Mouse (Mus musculus) erythroblast, embryonic 14.5 days (primary cell): ENCODE results near the gene Tatdn3. TPM values are rescaled to one million over a fixed set of nuclear protein-coding genes. Genes with fewer than 3 reads are reported as not detected.
"Not testable (repeated sequence)": the region's sequence is repeated elsewhere in the genome, so short reads cannot be mapped to it uniquely, and the experiment has no call there.

Experiments
- H3K27me3 ChIP-seq: 2 replicates; pipeline ENCODE4 v1.6.1; 2012; ENCODE audit warnings: inconsistent platforms; ENCODE audit not compliant: control insufficient read depth
- H3K36me3 ChIP-seq: 2 replicates; pipeline ENCODE4 v1.6.1; 2012; ENCODE audit warnings: mild to moderate bottlenecking, inconsistent platforms; ENCODE audit not compliant: control insufficient read depth
- H3K4me1 ChIP-seq: 2 replicates; pipeline ENCODE4 v1.6.1; 2012; ENCODE audit warnings: inconsistent platforms; ENCODE audit not compliant: control insufficient read depth
- H3K4me3 ChIP-seq: replicated peaks from 2 replicates; pipeline ENCODE3; 2012; ENCODE audit warnings: moderate library complexity, mild to moderate bottlenecking, inconsistent platforms
- H3K9me3 ChIP-seq: 2 replicates; pipeline ENCODE4 v1.6.1; 2012; ENCODE audit warnings: low read length, inconsistent platforms, mixed read lengths; ENCODE audit not compliant: control insufficient read depth
- GATA1 ChIP-seq: IDR thresholded peaks from 2 replicates; pipeline ENCODE4 v1.6.1; 2012; ENCODE audit warnings: low read length, inconsistent platforms, mixed read lengths
- TAL1 ChIP-seq: IDR thresholded peaks from 3 replicates; pipeline ENCODE4 v1.6.1; 2012; ENCODE audit warnings: low read length, inconsistent platforms, mixed read lengths
- polyA plus RNA-seq: library from polyadenylated mRNA; stranded (reverse); fragments of >175 nt; gene quantifications from 2 replicates; pipeline ENCODE4 v1.2.3, GENCODE M21; 2012

The Tatdn3 gene
- polyA plus RNA-seq, 1 experiment, result 0.04 TPM

DNA sequence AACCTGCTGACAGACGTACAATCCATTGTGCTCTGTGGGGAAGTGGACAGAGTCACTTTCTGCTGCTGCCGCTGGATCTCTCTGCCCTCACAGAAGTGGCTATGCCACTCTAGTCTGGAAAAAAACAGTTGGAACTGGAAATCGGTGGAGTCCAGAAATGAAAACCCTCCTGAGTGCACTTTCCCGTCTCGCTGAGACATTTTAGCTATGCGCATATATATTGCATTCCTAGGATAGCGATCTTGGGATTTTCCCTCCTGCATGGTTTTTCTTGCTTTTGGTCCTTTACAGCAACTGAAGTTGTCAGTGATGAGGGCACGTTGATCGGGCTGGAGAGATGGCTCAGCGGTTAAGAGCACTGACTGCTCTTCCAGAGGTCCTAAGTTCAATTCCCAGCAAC lies 32.5 kb downstream of the Tatdn3 start:
- H3K27me3 ChIP-seq, result peaks cover 3% of the 10 kb centered on the region; the same call in 1 of the 2 replicates
- H3K4me3 ChIP-seq, result no peak overlapping the region
- H3K36me3 ChIP-seq, result no peaks in the 10 kb centered on the region
- TF ChIP-seq TAL1, result no peak
- TF ChIP-seq GATA1, result no peak
- no peaks in the 10 kb centered on the region for H3K9me3 ChIP-seq
- H3K4me1 ChIP-seq, result peaks cover 19% of the 10 kb centered on the region

DNA sequence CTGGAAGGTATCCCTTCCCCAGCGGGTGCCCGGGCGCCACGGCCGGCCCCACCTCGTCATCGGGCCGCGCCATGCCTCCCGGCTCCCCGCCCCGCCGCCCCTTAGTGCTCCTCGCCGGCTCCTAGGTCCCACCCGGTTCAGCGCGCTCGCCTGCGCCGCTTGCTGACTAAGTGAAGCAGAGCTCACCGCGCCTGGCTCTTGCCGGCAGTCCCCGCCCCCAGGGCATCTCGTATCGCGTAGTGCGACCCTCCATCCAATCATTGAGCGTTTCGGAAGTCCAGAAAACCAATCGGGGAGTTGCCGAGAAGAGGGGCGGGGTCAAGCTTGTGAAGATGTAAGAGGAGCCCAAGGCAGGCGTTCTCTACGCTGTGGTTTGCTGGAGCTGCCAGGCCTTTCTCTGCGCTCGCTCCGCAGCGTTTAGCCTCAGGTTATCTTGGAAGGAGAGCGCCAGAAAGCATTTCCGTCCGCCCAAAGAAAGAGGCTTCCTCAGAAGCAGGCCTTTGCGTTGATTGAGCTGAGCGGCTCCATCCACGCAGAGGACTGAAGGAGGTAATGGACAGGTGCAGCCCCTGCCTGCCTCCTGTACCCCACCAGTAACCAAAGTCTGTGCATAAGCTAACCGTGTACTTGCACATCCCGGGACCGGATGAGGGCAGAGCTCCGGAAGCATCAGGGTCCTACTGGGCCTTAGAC lies 36.6 kb downstream of the Tatdn3 start, which contains the start of gene Flvcr1:
TSS of gene Flvcr1 (minus strand) at position 138 of the 693 bp plus-strand sequence.
- H3K4me3 ChIP-seq, result peak within 1 kb of the TSS; percentile 91
- H3K4me1 ChIP-seq, result peaks cover 27% of the 10 kb centered on the region
- H3K27me3 ChIP-seq, result no peaks in the 10 kb centered on the region
- peaks cover 8% of the 10 kb centered on the region for H3K36me3 ChIP-seq
- no peak for TF ChIP-seq GATA1
- TF ChIP-seq TAL1, result no peak
- H3K9me3 ChIP-seq, result no peaks in the 10 kb centered on the region

DNA sequence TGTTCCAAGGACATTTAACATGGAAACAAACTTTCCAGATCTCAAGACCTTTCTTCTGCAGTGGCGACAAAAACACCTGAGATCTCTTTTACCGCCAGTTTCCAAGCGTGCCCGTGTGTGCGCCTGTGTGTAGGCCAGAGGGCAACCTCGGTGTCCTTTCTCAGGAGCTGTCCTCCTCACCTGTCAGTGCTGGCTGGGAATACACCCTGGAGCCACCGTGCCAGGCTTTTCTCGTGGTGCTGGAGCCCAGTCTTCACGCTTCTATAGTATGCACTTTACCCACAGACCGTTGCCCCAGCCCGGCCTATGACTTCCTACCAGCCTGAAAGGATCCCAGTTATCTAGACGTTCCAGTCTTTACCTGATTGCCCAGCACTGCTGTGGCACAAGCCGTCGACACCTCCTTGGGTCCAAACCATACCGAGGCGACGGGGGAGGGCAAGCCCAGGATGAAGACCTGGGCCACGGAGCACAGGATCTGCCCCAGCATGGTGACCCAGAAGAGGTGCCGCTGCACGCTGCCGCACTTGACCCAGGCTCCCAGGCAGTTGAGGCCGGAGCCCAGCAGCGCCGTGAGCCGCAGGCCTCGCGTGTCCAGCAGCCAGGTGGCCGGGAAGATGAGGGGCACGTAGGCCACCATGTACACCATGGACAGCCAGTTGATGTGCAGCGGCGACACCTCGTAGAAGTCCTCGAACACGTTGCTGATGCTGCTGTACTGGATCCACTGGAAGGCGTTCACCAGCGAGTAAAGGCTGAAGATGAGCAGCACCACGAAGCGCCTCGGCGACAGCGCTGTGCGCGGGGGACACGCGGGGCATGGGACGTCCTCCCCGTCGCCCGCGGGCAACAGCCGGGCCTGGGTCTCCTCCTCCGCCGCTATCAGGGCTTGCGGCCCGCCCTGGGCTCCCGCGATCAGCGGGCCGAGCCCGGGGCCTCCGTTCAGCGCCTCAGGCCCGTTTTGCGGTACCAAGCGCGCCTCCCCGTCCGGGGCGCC lies 37.4 kb downstream of the Tatdn3 start:
- Histone ChIP-seq H3K4me3 (peak overlapping the region; percentile 91), H3K4me1 (peaks cover 27% of the 10 kb centered on the region), H3K36me3 (peaks cover 10% of the 10 kb centered on the region), H3K27me3 (no peaks in the 10 kb centered on the region), H3K9me3 (no peaks in the 10 kb centered on the region)
- no peak for TF ChIP-seq GATA1
- TF ChIP-seq TAL1, result no peak

DNA sequence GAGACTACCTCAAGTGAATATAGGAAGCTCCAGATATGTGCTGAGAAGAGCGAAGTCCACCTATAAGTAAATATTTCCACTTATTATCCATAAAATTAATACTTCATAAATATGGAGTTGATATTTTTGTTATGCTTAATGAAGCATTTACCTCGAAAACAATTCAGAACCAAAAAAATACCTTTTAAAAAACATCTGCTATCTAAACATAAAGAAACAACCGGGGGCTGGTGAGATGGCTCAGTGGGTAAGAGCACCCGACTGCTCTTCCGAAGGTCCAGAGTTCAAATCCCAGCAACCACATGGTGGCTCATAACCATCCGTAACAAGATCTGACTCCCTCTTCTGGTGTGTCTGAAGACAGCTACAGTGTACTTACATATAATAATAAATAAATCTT lies 38.9 kb downstream of the Tatdn3 start:
- Histone ChIP-seq H3K4me1 (peaks cover 27% of the 10 kb centered on the region), H3K36me3 (peaks cover 13% of the 10 kb centered on the region)
- not testable (repeated sequence) for H3K27me3 ChIP-seq, H3K9me3 ChIP-seq, H3K4me3 ChIP-seq

DNA sequence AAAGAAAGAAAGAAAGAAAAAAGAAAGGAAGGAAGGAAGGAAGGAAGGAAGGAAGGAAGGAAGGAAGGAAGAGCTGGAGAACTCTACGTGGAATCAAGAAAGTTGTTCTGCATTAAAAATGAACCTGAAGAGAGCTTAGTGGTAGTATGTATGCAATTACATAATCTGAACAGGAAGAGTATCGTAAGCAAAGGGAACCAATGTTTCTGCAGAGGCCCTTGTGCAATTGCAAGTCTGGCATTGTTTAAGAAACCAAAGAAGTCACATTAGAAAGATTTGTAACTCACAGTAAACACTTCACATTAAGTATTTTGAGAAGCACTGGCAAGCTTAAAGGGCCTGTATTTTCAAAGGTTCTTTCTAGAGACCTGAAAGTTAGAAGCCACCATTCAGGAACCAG lies 39.6 kb downstream of the Tatdn3 start:
- Histone ChIP-seq H3K27me3 (no peaks in the 10 kb centered on the region), H3K4me1 (peaks cover 27% of the 10 kb centered on the region), H3K4me3 (no peak overlapping the region), H3K36me3 (peaks cover 15% of the 10 kb centered on the region), H3K9me3 (no peaks in the 10 kb centered on the region)
- TF ChIP-seq GATA1, result no peak
- no peak for TF ChIP-seq TAL1

DNA sequence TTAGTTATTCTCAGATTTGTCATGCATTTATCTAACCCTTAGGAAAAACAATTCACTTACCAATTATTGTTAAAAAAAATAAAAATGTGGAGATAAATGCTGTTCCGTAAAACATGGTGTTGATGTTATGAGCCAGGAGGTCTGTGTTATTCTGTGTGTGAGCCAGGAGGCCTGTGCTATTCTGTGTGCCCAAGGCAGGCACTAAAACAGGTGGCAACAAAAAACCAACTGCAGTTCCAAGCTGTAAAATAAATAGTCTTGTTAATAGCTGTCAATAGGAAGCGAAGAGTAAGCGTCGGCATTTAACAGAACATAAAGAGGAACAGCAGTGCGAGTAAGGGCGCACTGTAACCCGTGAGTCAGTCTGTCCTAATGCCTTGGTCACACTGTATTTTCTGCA lies 41.7 kb downstream of the Tatdn3 start:
- Histone ChIP-seq H3K4me1 (peaks cover 16% of the 10 kb centered on the region), H3K9me3 (no peaks in the 10 kb centered on the region), H3K4me3 (no peak overlapping the region), H3K36me3 (peaks cover 22% of the 10 kb centered on the region), H3K27me3 (no peaks in the 10 kb centered on the region)
- TF ChIP-seq TAL1 (no peak), GATA1 (no peak)

DNA sequence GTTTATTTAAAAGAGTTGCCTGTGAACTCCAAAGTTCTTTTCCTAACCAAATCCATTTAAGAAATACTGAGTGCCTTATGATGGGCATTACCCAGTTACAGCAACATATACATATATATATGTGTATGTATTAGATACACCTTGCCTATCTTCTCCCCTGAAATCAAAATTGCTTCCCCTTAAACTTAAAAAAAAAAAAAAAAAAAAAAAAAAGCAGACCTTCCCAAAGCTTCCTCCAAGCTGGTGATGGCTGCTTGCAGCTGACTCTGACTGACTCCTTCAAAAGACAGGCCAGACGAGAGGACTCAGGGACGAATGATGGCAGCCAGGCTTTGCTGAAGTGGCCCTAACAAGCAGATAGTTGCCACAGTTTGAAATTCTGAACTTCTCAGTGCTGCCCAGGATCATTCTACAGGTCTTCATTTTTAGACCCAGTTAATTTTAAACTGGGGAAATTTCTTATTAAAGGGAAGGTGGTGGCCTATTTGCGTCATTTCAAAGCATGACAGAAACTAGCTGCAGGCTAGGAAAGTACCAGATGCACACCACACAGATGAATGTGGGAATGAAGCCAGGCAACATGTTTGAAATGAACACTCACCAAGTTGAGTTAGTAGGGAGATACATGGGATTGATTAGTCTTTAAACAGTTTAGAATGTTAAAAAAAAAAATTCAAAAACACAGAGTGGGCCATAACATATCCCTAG lies 42.4 kb downstream of the Tatdn3 start:
- TF ChIP-seq TAL1, result no peak
- TF ChIP-seq GATA1, result no peak
- Histone ChIP-seq H3K9me3 (no peaks in the 10 kb centered on the region), H3K27me3 (no peaks in the 10 kb centered on the region), H3K36me3 (peaks cover 22% of the 10 kb centered on the region), H3K4me1 (peaks cover 10% of the 10 kb centered on the region), H3K4me3 (no peak overlapping the region)

DNA sequence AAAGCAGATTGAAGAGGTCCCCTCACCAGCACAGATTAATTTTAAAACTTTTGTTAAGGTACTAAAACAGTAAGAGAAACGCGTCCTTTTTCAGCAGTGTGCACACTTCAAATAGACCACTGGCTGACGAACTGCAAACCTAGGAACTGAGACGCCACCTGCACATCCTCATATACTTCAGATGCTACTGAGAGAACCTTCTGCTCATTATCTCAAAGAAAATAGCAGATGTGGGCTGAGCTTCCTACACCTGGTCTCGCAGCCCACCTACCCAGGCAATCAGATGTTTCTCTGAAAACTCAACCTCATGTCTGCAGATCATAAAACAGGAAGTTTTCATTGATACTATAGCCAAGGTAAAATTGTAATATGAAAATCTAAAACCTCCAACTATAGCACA lies 42.9 kb downstream of the Tatdn3 start:
- Histone ChIP-seq H3K4me1 (peaks cover 5% of the 10 kb centered on the region), H3K27me3 (no peaks in the 10 kb centered on the region), H3K9me3 (no peaks in the 10 kb centered on the region), H3K36me3 (peaks cover 24% of the 10 kb centered on the region), H3K4me3 (no peak overlapping the region)
- TF ChIP-seq GATA1 (no peak), TAL1 (no peak)

DNA sequence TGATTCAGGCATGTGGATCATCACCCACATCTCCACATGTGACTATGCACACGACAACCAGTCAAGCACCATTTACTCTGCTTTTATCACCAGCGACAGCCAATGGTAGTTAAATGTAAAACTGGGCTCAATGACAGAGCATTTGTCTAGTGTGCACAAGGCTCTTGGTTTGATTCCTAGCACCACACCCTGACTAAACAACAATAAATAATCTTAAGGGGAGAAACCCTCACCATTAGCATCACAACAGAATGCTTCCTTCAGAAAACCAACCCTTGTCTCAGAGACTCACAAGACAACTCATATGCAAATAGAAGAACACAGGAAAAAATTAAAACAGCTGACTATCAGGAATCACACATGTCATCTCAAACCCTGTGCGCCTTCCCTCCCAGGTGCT lies 48.5 kb downstream of the Tatdn3 start:
- Histone ChIP-seq H3K4me1 (no peaks in the 10 kb centered on the region), H3K36me3 (peaks cover 49% of the 10 kb centered on the region), H3K27me3 (no peaks in the 10 kb centered on the region), H3K4me3 (no peak overlapping the region), H3K9me3 (no peaks in the 10 kb centered on the region)
- TF ChIP-seq TAL1 (no peak), GATA1 (no peak)
